Mouse (Mus musculus): ENCODE measurements around the gene 9030612E09Rik. TPM values are rescaled to one million over a fixed set of nuclear protein-coding genes. Genes with fewer than 3 reads are reported as not detected.

The 9030612E09Rik gene
- 1 to 10 TPM; 1.5 to 1.7 TPM for total RNA-seq (2021)
- long read RNA-seq = 0 reads

DNA sequence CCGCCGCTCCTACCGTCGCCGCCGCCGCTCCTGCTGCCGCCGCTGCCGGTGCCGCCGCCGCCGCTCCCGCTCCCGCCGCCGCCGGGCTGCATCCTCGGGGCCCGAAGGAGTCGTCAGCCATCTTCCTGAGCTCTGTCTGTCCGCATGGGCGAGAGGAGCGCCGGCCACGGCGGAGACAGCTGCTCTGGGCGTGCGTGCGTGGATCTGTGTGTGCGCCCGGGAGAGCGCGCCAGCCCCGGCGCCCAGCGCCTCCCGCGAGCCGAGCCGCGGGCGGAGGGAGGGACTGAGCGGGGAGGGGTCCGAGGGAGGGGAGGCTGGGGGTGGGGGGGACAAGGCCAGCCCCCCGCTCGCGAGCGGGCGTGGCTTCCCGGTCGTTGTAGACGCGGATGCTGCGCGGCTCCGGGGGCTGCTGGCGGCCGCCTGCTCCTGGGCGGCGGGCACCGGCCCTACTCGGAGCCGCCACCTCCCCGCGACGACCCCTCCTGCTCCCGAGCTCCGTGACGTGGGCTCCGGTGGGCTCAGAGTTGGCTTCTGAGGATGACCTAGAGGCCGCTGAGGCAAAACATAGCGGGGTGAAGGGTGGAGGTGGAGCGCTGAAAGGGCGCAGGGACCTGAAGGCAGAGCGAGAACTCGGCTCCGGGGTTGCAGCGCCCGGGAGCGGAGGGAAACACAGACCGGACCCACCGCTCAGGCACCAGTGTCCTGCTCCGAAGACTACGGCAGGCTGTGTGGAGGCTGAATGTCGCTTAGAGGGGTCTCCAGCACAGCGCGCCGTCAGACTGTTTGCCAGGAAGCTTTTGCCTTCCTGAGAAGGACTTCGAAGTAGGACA lies at the start of gene 9030612E09Rik, which contains the start of gene Sobp:
Gene 9030612E09Rik, plus strand, starts transcription at position 379 of the 830 bp plus-strand sequence.
Gene Sobp, minus strand, starts transcription at position 205 of the 830 bp plus-strand sequence.
- DNase-seq (ENCODE audit: low spot score in 2 of 2) = peak; percentile 82 to 84

DNA sequence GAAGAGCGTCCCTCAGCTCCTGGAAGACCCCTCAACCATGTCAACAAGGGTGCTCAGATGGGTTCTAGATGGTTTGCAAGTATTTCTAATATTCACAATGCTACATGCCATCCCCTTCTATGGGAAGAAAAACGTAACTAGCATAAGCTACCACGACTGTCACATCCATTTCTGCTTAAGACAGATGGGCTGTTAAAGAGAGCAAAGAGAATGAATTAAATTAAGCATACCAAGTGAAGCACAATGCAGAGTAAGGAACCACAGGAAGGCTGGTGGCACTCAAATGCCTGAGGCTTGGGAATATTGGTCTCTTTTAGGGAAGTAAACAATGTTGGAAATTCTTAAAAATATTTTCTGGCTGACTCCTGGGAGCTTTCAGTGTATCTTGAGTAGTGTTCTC lies 45.8 kb upstream of the 9030612E09Rik start:
- no peak for DNase-seq (ENCODE audit: low spot score in 2 of 2)

DNA sequence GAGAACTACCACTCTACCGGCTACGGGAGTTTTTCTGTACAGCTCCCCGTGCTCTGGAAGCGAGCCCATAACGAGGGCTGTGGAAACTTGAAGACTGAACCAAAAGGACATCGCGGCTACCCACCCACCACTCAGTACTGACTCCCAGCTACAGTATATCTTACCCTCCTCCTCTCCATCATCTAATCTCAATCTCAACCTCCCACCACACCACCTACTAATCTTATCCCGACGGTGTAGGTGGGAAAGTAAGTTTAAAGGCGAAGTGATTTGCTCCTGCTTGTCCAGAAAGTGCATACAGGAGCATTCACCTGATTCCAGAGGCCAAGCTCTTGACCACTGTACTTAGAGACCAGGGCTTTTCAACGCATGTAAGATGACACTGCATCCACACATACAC lies 40.5 kb upstream of the 9030612E09Rik start:
- no peak for DNase-seq (ENCODE audit: low spot score in 2 of 2)

DNA sequence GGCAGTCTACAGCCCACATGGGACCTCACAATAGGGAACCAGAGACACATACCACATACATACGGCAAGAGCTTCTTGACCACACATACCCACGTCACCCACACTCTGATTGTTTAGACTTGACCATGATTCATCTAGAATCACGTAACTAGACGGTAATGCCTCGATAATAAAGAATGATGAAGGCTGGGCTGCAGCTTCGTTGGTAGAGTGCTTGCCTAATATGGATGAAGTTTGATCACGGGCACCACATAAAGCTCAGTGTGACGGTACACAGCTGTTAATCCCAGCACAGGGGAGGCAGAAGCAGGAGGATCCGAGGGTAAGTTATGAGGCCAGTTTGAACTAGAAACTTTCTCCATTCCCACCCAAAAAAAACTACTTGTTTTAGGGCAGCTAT lies 31.3 kb upstream of the 9030612E09Rik start:
- DNase-seq (ENCODE audit: low spot score in 2 of 2) = no peak

DNA sequence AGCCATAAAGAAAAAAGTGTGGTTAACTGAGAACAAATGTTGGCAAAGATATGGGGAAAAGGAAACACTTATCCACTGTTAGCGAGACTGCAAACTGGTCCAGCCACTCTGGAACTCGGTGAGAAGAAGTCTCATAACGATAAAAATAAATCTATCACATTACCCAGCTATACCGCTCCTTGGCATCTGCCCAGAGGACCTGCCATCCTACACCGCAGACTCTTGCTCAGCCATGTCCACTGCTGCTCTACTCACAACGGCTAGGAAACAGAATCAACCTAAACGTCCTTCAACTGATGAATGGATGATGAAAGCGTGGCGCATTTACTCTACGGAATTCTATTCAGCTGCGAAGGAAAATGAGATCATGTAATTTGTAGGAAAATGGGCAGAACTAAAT lies 26.0 kb upstream of the 9030612E09Rik start:
- DNase-seq (ENCODE audit: low spot score in 2 of 2) = no peak

DNA sequence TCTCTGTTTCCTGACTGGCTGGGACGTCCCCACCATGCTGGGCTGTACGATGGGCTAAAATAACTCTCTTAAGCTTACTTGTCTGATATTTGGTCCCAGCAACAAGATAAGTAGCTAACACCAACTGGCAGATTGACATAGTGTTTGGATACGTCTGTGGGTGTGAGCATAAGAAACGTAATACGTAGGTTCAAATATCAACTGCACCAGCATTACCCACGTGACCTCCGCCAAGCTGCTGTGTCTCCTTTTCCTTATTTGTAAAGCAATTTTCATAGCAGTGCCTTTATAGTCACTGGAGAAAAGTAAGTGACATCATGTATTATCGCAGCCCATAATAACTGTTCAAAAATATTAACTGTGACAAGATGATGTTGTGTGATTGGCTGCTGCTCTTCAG lies 21.9 kb upstream of the 9030612E09Rik start:
- no peak for DNase-seq (ENCODE audit: low spot score in 2 of 2)

DNA sequence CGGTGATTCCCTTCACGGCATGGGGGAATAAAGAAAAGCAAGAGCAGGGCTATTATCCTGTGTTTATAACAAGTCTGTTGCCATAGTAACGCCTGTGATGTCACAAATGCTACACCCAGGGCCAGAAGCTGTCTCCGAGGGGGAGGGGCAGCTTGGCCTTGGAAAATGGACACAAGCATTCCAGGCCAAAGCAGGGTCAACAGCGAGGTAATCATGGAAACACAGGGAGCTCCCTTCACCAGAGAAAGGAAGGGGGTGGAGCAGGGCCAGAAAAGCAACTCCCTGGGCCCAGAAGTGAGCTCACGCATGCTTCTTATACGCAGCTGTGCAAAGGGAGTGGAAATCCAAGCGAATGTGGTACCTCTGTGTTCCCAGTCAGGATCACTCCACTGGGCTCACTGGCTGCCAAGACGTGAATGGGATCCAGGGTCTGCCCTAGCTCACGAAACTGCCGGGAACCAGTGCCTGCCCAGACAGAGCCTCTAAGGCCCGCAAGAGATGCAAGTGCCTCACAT lies 19.4 kb upstream of the 9030612E09Rik start:
- peak in 1 of 2 experiments; percentile 63 for DNase-seq (ENCODE audit: low spot score in 2 of 2)

DNA sequence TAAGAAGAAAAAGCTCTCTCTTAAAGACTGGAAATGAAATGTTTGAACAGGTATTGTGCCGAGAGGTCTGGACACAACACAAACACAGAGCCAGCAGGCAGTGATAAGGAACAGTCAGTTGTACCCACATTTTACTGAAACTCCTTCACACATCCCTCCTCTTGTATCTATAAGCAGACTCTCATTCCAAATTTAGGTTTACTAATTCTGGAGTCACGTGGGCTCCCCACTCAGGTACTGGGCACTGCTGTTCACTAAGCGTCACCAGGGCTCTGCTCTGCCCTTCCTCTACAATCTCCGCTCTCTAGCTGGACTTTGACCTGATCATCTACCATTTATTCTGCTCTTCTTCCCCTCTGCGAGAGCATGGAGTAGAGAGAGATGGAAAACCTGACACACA lies 15.6 kb upstream of the 9030612E09Rik start:
- no peak for DNase-seq (ENCODE audit: low spot score in 2 of 2)

DNA sequence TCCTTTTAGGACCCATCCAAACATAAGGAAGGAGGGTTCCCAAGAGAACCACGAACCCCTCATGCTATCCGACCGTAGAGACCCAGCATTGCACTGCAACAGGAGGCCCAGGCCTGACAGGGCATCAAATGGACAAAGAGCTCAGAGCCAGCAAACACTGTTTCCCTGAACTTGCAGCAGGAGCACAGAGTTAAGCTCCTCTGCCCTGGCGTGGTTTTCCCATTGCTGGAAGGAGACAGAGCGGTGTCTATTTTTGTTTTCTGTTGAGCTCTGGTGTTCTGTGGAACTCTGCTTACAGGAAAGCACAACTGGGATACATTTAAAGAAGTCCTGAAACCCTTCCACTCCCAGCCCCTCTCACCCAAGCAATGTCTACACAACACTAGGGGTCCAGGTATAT lies 15.2 kb upstream of the 9030612E09Rik start:
- no peak for DNase-seq (ENCODE audit: low spot score in 2 of 2)

DNA sequence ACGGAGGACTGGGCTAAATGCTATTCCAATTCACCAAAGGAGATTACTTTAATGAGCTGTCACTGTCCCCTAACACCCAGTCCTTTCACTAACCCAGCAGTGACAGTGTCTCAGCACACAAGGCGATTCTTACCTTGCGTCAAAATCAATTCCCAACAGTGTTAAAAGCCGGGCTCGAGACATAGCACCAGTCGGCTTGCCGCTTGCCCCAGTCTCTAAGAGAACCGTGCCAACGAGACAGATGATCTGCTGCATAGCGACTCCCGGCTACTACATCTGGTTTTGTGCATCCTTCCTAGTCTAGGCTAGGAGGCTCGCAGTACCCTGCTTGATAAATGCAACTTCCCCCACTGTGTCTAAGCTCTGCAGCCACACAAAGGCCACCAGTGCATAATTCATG lies 12.2 kb upstream of the 9030612E09Rik start:
- DNase-seq (ENCODE audit: low spot score in 2 of 2) = no peak

DNA sequence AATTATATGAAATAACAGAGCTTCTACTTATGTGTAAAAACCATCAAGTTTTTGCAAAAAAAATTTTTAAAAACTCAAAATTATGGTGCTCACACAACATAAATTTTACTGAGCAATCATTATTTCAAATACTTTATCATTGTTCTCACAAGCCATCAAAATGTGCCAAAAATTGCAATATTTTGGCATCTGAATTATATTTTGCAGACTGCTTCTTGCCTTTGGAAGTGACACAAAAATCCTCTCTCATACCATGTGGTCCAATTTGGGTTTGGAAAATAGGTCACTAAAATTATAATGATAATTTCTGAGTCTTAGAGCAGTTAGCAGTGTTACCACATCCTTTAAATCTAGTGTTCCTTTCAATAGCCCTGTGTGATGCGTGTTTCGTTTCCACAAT lies 10.1 kb upstream of the 9030612E09Rik start:
- DNase-seq (ENCODE audit: low spot score in 2 of 2) = peak in 1 of 2 experiments; percentile 44

DNA sequence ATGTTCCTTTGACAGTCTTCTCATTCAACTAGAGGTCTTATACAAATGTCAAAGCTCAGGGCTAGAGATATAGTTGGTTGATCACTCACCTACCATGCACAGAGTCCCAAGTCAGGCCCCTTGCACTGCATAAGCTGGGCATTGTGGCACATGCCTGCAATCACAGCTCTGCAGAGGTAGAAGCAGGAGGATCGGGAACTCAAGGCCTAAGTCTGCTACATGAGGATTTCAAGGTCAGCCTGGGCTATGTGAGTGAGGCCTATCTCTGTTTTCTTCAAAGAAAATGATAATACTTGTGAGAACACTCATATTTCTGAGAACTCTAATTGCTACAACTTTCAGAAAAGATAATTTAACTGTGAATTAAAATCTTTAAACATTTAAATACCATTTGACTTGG lies 8.4 kb upstream of the 9030612E09Rik start:
- DNase-seq (ENCODE audit: low spot score in 2 of 2) = no peak

DNA sequence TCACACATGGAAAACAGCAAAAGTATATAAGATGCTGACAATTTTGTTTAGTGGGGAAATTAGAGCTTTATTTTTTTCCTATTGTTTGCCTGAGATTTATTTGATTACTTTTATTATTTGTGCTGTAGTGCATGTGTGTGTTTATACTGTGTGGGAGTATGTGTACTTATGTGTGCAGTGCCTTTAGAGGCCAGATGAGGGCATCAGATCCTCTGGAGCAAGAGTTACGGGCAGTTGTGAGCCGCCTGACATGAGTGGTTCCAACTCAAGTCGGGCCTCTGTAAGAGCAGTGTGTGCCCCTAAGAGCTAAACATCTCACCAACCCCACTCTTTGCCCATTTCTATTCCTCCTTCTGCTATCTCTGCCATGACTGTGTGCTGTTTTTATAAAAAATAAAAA lies 7.7 kb upstream of the 9030612E09Rik start:
- no peak for DNase-seq (ENCODE audit: low spot score in 2 of 2)

DNA sequence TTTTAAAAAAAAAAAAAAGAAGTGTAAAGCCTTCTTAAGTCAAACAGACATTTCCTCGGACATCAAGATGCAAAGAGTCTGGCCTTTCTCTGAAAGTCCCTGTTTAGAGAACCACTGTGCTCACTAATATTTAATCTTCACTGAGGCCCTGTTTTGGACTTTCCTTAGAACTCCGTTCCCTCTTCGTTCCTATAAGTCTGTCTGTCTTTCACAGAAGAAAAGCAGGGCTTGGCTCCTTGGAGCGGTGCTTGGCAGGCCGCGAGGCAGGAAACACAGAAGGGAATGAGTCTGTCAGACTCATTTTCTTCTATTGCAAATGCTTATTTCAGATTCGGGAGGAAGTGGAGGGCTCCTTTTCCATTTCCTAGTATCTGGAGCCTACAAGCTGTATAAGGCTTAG lies 5.7 kb upstream of the 9030612E09Rik start:
- no peak for DNase-seq (ENCODE audit: low spot score in 2 of 2)

DNA sequence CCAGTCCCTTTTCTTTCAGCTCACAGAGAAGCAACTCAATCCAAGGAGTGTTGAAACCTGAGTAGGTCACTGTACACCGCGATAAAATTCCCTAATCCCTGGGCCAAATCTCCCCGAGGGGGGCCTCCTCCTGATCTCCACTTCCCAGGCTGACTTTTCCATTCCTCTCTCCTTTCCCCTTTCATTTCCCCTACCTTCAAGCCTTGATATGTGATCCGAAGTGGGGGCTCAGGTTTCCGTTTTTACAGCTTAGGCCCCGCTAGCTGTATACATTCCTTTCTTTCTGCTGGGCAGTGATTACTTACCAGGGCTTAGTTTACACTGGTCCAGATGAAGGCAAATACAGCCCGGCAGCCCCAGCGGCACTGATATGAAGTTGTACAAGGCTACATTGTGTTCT lies 3.4 kb upstream of the 9030612E09Rik start:
- no peak for DNase-seq (ENCODE audit: low spot score in 2 of 2)

DNA sequence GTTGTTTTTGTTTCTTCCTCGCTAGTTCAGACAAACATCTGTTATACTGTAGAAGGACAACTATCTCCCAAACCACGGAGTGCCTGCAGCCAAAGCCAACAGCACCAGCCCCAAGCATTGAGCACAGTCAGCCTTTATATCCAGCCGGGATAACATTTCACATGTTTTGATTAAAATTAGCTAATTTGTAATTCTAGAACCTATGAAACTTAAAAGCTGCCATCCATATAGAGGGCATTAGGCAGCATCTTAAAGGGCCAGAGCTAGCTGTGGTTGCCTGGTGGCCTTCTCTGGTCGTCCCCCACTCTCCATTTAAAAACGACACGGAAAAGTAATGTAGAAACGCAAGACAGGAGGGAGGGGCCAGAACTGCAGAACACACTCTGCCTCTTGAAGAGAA lies 2.4 kb upstream of the 9030612E09Rik start:
- no peak for DNase-seq (ENCODE audit: low spot score in 2 of 2)

DNA sequence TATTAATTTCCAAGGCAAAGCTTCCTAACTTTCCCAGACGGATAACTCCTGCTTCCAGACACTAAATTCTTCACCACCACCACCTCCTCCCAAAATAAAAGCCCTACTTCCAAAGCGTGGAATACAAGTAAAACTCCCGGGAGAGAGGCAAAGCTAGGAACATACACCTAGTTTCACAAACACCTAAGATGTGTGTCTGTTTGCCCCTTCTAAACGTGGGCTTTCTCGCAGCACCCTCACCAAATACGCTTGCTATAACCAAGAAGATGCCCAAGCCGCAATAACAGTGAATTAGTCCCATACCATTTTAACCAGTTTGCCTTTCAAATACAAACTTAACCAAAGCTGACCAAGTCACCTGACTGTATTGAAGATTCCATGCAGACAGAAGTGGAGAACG lies 1.9 kb upstream of the 9030612E09Rik start:
- no peak for DNase-seq (ENCODE audit: low spot score in 2 of 2)

DNA sequence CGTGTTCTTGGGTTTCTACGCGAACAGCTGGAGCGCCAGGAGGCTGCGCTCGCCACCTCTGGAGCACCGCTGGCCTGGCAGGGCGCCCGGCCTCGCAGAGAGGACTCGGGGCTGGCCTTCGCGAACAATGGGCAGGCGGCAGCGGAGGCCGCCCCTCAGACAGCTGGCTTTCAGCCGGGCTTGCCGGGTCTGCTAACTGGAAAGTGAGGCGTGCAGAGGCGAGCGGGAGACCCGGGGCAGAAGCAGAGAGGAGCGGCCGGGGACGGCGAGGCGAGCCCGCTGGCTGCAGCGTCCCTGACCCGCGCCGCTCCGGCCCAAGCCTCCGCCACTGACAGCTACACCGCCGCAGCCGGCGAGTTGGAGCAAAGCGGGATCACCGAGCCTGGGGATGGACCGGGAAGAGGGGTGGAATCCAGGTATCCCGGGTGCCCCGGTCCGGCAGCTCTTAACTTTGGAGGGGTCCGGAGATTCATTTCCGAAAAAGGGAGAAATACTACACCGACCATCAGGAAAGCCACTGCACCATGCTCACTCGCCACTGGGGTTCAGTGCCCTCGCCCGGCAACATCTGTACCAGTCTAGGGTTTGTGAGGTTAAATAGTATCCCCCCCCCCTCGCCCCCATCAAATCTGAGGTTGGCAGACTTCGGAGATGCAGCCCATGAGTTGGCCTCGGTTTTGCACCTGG lies 1.2 kb upstream of the 9030612E09Rik start:
- no peak for DNase-seq (ENCODE audit: low spot score in 2 of 2)

DNA sequence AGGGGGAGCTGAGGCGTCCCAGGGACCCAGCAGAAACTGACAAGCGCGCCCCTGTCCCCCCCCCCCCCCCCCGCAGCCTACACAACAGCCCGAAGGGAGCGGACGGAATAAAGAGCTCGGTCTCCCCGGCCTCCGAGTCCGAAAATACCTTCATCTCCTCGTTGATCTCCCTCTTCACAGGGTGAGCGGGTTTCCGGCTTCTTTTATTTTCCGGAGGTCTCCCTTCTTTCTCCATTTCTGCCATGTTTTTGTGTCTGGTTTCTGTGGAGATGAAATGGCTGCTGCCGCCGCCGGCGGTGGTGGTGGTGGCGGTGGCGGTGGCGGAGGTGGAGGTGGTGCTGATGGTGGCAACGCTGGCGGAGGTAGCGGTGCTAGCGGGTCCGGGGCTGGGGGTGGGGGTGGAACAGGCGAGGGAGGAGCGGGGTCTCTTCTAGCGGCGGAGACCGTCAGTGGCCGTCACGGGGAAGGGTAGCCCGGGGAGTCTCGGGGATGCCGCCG lies 627 bp upstream of the 9030612E09Rik start:
- DNase-seq (ENCODE audit: low spot score in 2 of 2) = peak in 1 of 2 experiments; percentile 54

DNA sequence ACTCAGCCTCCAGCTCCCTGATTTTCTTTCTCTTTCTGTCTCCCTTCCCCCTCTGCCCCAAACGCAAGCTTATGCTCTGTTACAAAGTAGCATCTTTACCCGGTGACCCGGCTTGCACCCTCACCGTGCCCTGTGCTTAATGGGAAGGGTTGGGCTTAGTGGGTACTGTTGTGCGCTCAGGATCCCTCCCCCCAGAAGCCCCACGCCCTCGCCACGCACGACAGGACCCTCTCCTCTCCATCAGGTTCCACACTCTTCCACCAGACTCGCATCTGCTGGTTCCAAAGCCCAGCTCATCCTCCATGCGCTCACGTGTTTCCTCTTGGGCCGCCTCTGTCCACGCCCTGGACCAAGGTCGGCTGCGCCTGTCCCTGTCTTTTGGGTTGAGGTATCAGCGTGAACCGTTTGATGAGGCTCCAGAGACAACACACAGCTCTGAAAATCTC lies 675 bp downstream of the 9030612E09Rik start:
- peak in 1 of 2 experiments; percentile 34 for DNase-seq (ENCODE audit: low spot score in 2 of 2)

DNA sequence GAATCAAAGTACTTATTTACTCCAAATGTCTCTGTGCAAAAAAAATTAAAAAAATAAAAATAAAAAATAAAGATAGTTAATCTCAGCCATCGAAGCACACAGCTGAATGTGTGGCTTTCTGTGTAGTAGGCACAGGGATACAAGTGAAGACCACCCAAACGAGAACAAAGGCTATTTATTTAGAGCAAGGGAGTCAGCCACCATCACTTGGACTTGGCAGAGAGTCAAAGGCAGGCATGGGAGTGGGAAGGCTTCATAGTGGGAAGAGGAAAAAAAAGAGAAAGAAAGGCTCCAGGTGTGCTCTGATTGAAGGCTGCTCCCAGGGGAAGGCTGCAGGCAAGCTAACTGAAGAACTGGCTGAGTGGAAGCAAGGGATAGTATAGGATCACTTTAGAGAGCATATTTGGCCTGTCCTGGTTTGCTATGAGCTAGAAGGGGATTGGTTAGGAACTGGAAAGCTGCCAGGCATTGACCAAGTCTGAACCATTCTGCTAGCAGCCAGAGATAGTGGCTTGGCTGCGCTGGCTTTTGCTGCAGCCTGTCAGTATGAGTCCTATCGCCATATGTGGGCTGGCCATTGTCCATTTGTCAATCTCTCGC lies 5.9 kb downstream of the 9030612E09Rik start:
- no peak for DNase-seq (ENCODE audit: low spot score in 2 of 2)

DNA sequence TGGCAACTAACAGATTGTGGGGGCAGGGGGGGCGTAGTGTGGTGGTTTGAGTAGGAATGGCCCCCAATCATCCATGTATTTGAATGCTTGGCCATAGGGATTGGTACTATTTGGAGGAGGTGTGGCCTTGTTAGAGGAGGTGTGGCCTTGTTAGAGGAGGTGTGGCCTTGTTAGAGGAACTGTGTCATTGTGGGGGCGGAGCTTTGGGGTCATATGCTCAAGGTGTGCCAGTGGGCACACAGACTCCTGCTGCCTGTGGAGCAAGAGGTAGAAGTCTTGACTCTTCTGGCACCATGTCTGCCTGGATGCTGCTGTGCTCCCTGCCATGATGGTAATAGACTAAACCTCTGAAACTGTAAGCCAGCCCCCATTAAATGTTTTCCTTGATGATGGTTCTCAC lies 25.7 kb downstream of the 9030612E09Rik start:
- DNase-seq (ENCODE audit: low spot score in 2 of 2) = no peak

All from layer of hippocampus, adult 18-20 months (tissue).